Mouse (Mus musculus) CD8-positive naive resting alpha-beta T cell, adult 2 months (primary cell): ENCODE measurements around the gene Ppt1.
A peak's percentile ranks its signal among the peaks of the same experiment; 100 is the strongest.

Experiments
- DNase-seq, 2 experiments: peaks; one replicate each; pipeline ENCODE4 v3.0.0; 2022; ENCODE audit warnings: low read depth in 2 of 2, low spot score in 2 of 2

The Ppt1 gene

DNA sequence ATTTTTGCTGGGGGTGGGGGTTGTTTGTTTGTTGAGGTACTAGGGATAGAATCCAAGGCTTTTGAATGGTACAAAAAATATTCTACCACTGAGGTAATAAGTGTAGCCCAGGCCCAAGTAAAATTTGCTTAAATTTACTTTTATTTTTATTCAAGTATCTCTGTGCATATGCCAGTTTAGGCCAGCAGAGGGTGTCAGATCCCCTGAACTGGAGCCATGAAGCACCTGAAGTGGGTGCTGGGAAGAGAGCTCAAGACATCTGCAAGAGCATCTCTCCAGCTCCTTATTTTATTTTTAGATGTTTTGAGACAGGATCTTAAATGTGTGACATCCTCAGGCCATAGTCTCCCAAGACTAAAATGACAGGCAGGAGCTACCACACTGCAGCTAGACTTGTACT is 34.0 kb downstream of the Ppt1 start:
- DNase-seq, result peak; percentile 29 to 51

DNA sequence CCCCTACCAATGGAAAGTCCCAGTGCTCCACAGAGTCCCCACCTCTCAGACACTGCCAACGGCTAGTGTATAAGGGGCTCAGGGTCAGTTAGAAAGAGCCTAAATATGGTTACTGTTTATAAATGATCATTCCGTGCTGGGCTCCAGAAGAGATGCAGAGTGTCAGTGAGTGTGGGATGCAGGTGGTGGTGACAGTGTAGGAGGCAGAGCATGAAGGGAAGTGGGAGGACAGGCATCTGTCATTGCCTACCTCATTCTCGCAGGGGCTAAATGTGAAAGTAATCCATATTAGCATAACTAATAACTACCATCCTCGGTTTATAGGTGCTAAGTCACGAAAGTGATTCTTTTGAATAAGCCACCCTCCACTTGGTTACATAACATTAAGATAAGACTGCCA is 34.7 kb downstream of the Ppt1 start:
- DNase-seq, result no peak

DNA sequence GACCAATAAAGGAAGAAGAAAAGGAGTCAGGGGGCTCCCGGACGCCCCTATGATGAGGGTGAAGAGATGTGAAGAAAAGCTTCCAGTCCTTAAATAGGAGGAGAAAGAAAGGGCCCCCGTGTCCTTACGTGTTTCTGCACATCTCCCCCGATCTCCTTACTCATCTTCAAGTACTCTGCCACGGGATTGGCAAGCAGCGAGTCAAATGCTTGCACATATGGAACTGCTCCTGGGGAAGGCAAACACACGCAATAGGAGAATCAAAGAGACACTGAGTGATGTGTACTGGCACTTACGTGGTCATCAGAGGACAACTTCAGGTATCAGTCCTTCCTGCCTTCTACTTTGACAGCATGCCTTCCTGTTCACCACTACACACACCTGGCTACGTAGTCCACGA is 35.2 kb downstream of the Ppt1 start:
- no peak for DNase-seq

DNA sequence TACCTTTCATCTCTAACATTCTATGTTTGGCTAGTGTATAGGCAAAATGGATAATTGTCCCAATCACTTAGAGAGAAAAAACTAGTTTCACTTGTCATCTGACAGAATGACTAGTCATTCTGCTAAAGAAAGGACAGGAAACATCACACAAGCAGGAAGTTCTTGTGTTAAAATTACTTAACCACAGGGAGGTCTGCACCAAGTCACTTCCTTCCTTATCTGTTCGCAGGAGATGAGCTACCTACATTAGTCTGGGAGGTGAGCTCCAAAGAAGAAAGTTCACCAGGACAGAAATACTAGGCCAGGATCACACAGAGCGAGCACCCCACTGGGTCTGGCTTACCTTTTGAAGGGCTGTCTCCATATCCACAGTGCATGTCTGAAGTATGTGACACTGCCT is 35.9 kb downstream of the Ppt1 start:
- DNase-seq, result peak in 1 of 2 experiments; percentile 6

DNA sequence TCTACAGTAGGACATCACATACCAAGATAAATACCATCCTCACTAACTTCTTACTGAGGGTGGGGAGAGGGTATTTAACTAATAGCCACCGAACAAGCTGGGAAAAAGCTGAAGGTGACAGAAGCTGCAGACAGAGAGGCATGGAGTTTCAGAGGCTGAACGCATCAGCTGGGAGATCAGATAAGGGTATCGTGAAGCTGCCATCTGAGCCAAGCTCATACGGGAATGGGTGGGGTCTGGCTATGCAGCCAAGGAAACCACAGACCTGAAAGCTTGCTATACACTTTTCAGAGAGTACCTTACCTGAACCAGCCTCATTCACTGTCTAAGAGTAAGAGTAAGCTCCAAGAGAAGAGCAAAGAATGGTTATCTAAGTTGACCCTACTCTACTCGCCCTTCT is 37.0 kb downstream of the Ppt1 start:
- peak; percentile 14 to 17 for DNase-seq

- DNase-seq, result no peak
These were observed 37.5 kb downstream of the Ppt1 start for GRCm38 (mm10) chr4:122873512-122873911.

- peak; percentile 25 to 42 for DNase-seq
These were observed 42.5 kb downstream of the Ppt1 start for GRCm38 (mm10) chr4:122878333-122879070.

- no peak for DNase-seq
These were observed 46.5 kb downstream of the Ppt1 start for GRCm38 (mm10) chr4:122882544-122882943.

- DNase-seq, result no peak
These were observed 47.3 kb downstream of the Ppt1 start for GRCm38 (mm10) chr4:122883294-122883693.

GRCm38 (mm10) chr4:122884051-122884450 is 48.0 kb downstream of the Ppt1 start:
- DNase-seq, result no peak

- DNase-seq, result peak in 1 of 2 experiments; percentile 12
These were observed 48.7 kb downstream of the Ppt1 start for GRCm38 (mm10) chr4:122884481-122885340.

DNA sequence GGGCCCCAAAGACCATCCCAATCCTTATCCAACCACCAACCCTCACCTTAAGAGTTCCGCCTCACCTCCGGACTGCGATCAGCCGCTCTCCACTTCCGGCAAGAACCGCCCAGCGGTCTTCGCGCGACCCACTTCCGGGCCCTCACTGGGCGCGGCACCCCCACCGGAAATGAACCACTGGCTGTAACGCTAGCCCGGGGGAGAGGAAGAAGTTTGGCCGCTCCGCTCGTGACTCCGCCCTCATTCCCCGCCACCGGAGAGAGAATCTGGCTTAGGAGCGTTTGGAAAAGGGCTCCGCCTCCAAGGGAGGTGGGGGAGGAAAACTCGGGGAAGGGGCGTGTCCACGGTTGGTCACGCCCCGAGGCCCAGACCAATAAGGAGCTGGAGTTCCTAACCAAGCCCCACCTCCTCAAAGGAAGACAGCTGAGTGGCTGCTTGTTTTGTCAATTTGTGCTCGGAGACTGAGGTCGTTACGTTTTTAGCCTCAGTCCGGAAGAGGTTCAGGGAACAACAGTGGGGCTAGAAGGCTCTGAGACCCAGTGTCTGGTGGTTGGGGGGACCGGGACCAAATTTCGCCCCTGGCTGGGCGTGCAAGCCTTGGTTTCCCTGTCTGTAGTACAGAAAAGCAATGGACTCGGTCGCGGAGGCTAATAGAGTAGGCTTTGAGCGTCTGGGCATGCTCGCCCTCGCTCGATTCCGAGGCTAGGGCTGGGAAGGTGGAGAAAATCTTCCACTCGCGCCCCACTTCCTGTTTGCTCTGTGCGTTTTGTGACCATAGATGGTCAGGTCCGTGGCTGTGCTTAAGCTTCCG is 49.9 kb downstream of the Ppt1 start, which contains the start of gene Cap1:
Gene Cap1 (minus strand): TSS at position 289 of the 811 bp plus-strand sequence.
- peak; percentile 88 to 91 for DNase-seq

GRCm38 (mm10) chr4:122886579-122887254 is 50.7 kb downstream of the Ppt1 start:
- no peak for DNase-seq

DNA sequence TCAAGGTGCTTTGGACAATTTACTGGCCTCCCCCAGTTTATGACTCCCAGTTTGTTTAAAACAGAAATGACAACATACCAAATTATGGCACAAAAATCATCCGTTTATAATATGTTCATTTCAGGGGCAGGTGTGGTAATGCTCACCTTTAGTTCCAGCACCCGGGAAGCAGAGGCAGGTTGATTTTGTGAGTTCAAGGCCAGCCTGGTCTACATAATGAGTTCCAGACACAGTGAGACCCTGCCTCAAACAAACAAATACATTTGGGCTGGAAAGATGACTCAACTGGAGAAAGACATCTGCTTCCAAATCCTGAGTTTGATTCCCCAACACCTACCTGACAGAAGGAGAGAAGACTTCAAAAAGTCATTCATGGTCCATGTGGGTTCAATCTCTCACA is 51.3 kb downstream of the Ppt1 start:
- no peak for DNase-seq

GRCm38 (mm10) chr4:122890881-122891481 is 54.9 kb downstream of the Ppt1 start:
- no peak for DNase-seq

DNA sequence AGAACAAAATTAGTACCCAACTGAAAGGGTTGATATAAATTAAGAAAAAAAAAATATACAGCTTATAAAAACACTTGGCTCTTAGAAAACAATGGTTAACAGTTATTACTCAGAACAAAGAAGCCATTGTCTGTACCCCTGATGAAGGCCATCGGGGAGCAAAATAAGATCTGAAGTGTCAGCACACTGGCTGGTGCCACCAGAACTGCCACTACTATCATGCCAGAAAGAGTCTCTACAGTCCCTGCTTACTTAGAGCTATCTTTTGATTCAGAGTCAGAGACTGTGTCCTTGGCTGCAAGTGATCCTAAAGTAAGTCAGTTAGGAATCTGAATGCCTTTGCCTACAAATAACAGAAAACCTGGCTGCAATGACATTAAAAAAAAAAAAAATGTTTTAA is 55.6 kb downstream of the Ppt1 start:
- no peak for DNase-seq

DNA sequence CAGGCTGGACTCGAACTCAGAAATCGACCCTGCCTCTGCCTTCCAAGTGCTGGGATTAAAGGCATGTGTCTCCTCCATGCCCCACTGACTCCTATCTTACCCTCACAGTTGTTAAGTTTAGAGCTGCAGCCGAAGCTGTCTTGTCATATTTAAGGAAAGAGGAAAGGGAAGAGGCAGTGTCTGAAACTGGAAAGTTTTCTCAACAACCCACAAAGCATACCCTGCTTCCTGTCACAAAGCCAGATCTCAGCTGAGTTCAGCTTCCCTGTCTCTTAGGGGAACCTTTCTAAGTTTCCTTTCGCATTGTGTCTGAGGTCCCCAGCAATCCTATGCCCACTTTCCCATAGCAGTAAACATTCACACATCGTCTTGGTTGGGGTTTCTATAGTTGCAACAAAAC is 56.1 kb downstream of the Ppt1 start:
- DNase-seq, result no peak

DNA sequence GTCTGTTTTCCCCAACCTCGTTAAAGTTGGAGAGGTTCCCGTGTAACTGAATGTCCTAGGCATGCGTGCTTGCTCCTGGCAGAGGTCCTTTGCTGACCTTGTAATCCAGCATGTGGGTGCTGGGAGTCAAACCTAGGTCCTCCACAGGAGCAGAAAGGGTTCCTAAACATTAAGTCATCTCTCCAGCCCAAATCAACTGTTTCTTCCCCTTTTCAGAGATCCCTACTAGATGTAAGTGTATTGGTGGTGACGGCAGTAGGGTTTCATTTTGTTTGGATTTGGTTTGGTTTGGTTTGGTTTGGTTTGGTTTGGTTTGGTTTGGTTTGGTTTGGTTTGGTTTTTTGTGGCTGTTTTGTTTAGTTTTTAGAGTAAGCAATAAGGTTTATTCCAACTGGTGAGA is 61.7 kb downstream of the Ppt1 start:
- DNase-seq, result no peak

DNA sequence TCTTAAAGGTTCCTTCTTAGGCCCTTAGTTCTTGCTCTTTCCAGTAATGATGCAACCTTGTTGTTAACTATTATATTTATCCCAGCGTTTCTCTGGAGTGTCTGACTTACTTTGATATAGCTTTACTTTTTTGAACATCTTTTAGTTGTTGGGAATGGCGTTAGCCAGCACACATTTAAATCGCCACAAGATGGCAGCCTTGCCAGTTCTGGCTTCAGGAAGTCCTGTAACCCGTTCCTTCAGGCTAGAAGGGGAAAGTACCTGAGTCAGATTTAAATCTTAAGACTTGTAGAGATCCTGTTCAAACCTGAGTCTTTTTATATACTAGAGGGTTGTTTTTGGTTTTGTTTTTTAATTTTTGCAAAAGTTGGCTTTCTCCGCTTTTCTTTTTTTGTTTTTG is 62.3 kb downstream of the Ppt1 start:
- DNase-seq, result peak; percentile 58 to 72

DNA sequence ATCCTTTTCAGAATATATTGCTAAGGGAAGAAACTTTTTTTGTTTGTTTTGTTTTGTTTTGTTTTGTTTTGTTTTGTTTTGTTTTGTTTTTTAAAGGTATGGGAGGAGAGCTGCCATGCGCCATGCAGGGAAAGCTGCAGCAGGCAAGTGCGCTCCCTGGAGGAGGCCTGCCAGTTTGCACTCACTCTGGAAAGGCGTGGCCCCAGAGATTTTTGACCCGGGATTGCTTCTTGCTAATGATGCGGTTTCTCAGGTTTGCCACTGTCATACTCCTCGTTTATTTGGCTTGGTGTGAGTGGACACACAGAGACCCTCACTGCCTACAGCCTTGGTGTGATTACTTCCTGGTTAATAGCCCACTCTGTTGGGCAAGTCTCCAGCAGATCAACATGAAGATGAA is 66.1 kb downstream of the Ppt1 start:
- DNase-seq, result no peak
